Mouse (Mus musculus) heart, embryonic 15.5 days (tissue): Measurements from ENCODE around the gene Sf3b6. TPM values are rescaled to one million over a fixed set of nuclear protein-coding genes. Genes with fewer than 3 reads are reported as not detected.
"Not testable (repeated sequence)": the region's sequence is repeated elsewhere in the genome, so short reads cannot be mapped to it uniquely, and the experiment has no call there.

Experiments
- ATAC-seq: fragments of 200-750 bp; cut with Nextera tagmentation; replicated peaks from 2 replicates; pipeline ENCODE4 v1.8.0; 2017; ENCODE audit warnings: low read depth, moderate TSS enrichment; ENCODE audit not compliant: insufficient number of reproducible peaks, insufficient read depth, low FRiP score
- H3K27ac ChIP-seq: fragments of 300-500 bp; sonication (generic); 2 replicates; pipeline ENCODE4 v1.5.1; 2015; ENCODE audit warnings: mild to moderate bottlenecking, inconsistent platforms
- H3K27me3 ChIP-seq: fragments of 300-500 bp; sonication (generic); 2 replicates; pipeline ENCODE4 v1.6.1; 2015; ENCODE audit warnings: inconsistent platforms
- H3K36me3 ChIP-seq: fragments of 300-500 bp; sonication (generic); 2 replicates; pipeline ENCODE4 v1.6.1; 2015; ENCODE audit warnings: mild to moderate bottlenecking, inconsistent platforms
- H3K4me1 ChIP-seq: fragments of 300-500 bp; sonication (generic); replicated peaks from 2 replicates; pipeline ENCODE4 v1.6.1; 2015; ENCODE audit warnings: inconsistent platforms
- H3K4me2 ChIP-seq: fragments of 300-500 bp; sonication (generic); 2 replicates; pipeline ENCODE4 v1.6.1; 2015; ENCODE audit warnings: inconsistent platforms, mild to moderate bottlenecking, moderate library complexity
- H3K4me3 ChIP-seq: fragments of 300-500 bp; sonication (generic); 2 replicates; pipeline ENCODE4 v1.5.1; 2015; ENCODE audit warnings: mild to moderate bottlenecking, inconsistent platforms
- H3K9ac ChIP-seq: fragments of 300-500 bp; sonication (generic); 2 replicates; pipeline ENCODE4 v1.6.1; 2015; ENCODE audit warnings: mild to moderate bottlenecking, inconsistent platforms
- H3K9me3 ChIP-seq: fragments of 300-500 bp; sonication (generic); replicated peaks from 2 replicates; pipeline ENCODE4 v1.6.1; 2016; ENCODE audit warnings: inconsistent platforms
- WGBS: fragments of 180-500 bp; shearing (Covaris S2); methylation state at CpG from one replicate; pipeline ENCODE4 v1.1.7; 2015; ENCODE audit warnings: mixed read lengths; 5-methylcytosine and 5-hydroxymethylcytosine counted together
- polyA plus RNA-seq: library from polyadenylated mRNA; unstranded; fragments of >200 nt; fragmentation: Nextera tagmentation; extraction: Ambion mirVana; gene quantifications from 2 replicates; pipeline ENCODE4 v1.2.1, GENCODE M21; 2015

The Sf3b6 gene
- polyA plus RNA-seq, 1 experiment from 2014 or later = 97.9 TPM

DNA sequence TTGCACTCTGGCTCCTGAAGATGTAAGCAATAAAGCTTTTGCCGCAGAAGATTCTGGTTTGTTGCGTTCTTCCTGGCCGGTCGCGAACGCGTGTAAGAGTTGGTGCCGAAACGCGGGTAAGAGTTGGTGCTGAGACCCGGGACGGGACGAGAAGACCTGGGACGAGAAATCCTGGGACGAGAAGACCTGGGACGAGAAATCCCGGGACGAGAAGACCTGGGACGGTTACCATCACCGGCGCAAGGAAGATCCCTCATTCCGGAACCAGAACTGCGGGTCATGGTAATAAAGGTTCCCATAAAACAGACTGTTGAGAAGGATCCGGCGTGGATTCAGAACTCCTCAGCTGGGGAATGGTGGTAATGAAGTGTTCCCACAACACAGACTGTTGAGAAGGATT is 29.2 kb upstream of the Sf3b6 start:
- H3K4me3 ChIP-seq, H3K27me3 ChIP-seq, H3K9me3 ChIP-seq, H3K36me3 ChIP-seq, ATAC-seq, H3K27ac ChIP-seq, H3K4me1 ChIP-seq, H3K4me2 ChIP-seq, H3K9ac ChIP-seq: not testable (repeated sequence)
- 91% methylated on average over 25 of the region's 25 CpGs for WGBS

DNA sequence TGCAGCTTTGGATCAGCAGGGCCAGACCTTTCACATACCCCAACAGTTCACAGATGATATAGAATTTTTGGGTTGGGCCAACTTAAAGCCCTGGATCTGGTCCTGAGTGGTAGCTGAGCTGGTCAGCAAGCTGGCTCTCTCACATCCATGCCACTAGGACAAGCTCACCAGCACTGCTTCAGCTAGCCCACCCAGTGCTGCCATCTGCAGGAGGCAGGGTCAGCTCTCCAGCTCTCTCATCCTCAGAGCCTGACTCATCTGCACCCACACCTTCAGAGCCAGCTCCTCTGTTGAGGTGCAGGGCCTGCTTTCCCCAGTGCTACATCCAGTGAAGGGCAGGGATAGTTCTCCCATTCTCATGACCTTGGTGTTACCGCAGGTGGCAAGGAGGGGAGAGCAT is 23.6 kb upstream of the Sf3b6 start:
- no peak overlapping the region for H3K4me3 ChIP-seq
- no peak overlapping the region for H3K4me2 ChIP-seq
- WGBS = 73% methylated on average over 1 of the region's 1 CpGs
- H3K27me3 ChIP-seq = no peaks in the 10 kb centered on the region
- H3K4me1 ChIP-seq = no peaks in the 10 kb centered on the region
- H3K9ac ChIP-seq = no peak overlapping the region
- ATAC-seq = no peak
- no peaks in the 10 kb centered on the region for H3K9me3 ChIP-seq
- H3K27ac ChIP-seq = no peak overlapping the region
- H3K36me3 ChIP-seq = no peaks in the 10 kb centered on the region

DNA sequence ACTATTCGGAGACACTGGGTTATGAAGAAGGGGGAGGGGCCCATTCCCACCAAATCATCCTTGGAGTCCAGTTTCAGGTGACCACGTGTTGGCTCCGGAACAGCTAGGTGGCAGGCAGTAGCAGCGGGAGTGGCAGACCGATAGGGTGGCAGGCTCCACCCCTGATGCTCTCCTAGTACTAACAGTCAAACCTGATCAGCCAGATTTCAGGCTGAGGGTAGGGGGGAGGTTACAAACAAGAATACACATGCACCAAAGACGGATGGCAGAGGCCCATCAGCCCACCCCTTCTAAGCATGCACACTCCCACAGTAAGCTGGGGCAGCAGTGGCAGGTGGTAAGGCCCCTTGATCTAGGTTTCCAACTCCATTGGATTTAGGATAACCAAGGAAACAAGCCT is 19.9 kb upstream of the Sf3b6 start:
- H3K9ac ChIP-seq, H3K4me3 ChIP-seq, H3K36me3 ChIP-seq, H3K9me3 ChIP-seq, ATAC-seq, H3K27ac ChIP-seq, H3K4me2 ChIP-seq, H3K27me3 ChIP-seq, H3K4me1 ChIP-seq: not testable (repeated sequence)
- WGBS = 72% methylated on average over 6 of the region's 6 CpGs

DNA sequence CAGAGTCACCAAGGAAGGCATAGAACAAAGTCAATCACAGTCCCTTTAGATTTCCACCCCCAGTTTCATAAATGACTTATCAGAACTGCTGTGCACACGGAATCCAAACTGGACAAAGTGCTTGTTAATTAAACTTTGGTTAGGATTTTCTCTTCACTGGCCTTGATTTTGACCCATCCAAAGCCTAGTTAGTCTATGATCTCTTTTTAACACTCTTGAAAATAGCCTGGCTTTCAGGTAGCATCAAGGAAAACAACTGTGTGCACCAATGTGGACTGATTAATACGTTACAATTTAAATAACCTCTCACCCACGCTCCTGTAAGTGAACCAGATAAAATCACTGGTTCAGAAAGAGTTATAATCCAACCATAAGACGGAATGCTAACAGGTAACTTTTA is 6.3 kb upstream of the Sf3b6 start:
- no peaks in the 10 kb centered on the region for H3K27me3 ChIP-seq
- no peak overlapping the region for H3K9ac ChIP-seq
- H3K36me3 ChIP-seq = no peaks in the 10 kb centered on the region
- H3K27ac ChIP-seq = no peak overlapping the region
- 72% methylated on average over 4 of the region's 4 CpGs for WGBS
- no peak overlapping the region for H3K4me3 ChIP-seq
- H3K9me3 ChIP-seq = peaks cover 4% of the 10 kb centered on the region; the same call in 1 of the 2 replicates
- ATAC-seq = no peak
- H3K4me1 ChIP-seq = no peaks in the 10 kb centered on the region
- H3K4me2 ChIP-seq = no peak overlapping the region

DNA sequence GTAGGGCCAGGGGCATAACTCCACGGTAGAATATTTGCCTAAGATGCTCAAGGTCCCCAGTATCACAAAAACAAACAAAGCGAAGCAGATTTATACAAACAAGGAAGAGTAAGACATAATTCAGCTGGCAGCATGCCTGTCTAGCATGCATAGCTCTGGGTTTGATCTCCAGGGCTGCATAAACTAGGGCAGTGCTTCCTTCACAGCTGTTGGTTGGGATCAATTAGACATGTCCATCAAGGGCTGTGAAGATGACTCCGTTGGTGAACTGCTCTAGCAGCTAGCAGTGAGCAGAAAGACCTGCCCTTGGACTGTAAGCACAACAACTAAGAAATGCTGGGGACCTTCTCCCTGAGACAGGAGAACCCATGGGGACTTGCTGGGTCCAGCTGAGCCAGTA is 5.6 kb upstream of the Sf3b6 start:
- no peak overlapping the region for H3K27ac ChIP-seq
- no peak for ATAC-seq
- no peak overlapping the region for H3K4me2 ChIP-seq
- WGBS = 45% methylated on average over 3 of the region's 3 CpGs
- H3K4me3 ChIP-seq = no peak overlapping the region
- H3K36me3 ChIP-seq = no peaks in the 10 kb centered on the region
- H3K9me3 ChIP-seq = peaks cover 4% of the 10 kb centered on the region; the same call in 1 of the 2 replicates
- H3K27me3 ChIP-seq = no peaks in the 10 kb centered on the region
- 0 out of 2 replicates have a peak, but pooled peaks cover 3% of the 10 kb centered on the region for H3K4me1 ChIP-seq
- H3K9ac ChIP-seq = no peak overlapping the region

DNA sequence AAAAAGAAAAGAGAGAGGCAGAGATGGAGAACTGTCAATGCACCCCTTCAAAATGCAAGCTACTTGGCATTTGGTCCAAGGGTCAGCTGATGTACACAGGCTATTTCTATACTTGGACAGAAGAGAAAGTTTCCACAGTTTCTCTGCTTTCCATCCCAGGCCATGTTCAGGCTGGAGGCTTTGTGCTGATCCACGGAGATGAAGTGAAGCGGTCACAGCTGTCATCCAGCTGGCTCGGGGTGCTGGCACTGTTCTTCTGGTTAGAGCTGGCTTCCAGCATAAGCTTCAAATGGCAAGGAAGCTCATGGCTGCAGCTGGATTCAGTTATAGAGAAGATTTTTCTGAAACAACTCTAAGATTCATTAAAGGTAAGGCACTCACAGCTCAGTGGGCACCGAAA is 3.7 kb upstream of the Sf3b6 start:
- Histone ChIP-seq H3K9me3 (peaks cover 4% of the 10 kb centered on the region; the same call in 1 of the 2 replicates), H3K9ac (no peak overlapping the region), H3K4me3 (no peak overlapping the region), H3K4me2 (no peak overlapping the region), H3K4me1 (peaks cover 12% of the 10 kb centered on the region), H3K36me3 (no peaks in the 10 kb centered on the region), H3K27me3 (no peaks in the 10 kb centered on the region), H3K27ac (no peak overlapping the region)
- ATAC-seq = no peak
- WGBS = 72% methylated on average over 4 of the region's 4 CpGs

DNA sequence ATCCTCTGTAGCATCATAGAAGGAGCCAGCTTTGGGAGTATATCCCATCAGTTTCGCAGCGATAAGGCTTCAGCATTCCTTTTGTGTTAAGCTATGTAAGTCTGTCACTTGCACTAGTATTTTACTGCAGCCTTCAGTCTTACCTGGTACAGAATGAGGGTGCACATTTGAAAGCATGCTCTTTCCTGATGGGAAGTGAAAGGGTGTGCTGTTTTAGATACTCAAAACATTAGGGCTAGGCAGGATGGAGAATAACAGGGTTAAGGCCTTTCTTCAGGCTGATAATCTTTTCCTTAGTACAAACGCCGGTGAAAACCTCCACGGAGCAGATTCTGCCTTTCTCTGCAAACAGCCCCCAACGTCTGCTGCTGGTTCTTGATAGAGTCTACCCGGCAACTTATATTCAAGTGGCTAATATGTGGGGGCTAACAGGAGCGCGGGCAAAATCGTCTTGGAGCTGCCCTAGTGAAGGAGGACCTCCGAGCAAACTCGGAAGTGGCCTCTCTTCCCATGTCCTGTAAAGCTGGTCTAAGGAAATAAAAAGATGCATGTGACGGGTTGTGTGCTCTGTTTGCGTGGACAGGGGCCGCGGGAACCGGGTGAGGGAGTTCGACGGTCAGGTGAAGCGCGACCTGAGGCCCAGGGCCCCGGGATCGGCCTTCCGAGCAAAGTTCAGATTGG is 524 bp upstream of the Sf3b6 start:
- ATAC-seq = no peak; the same call in 1 of the 2 replicates
- peak overlapping the region; percentile 86 for H3K27ac ChIP-seq
- peak overlapping the region; percentile 74 for H3K4me3 ChIP-seq

DNA sequence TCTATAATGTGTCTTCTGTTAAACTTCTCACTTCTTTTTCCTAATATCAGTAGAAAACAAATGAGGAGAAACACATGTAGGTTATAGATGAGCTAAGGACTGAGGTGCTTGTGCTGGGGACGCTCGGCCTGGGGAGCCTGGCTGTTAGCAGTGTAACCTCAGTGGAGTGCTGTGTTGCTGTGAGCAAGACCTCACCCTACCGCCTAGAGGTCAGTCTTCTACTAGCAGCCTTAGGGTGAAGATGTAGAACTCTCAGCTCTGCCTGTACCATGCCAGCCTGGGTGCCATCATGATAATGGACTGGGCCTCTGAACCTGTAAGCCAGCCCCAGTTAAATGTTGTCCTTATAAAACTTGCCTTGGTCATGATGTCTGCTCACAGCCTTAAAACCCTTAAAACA is 9.9 kb downstream of the Sf3b6 start:
- H3K4me3 ChIP-seq = no peak overlapping the region
- 67% methylated on average over 3 of the region's 3 CpGs for WGBS
- H3K9ac ChIP-seq = no peak overlapping the region
- H3K4me1 ChIP-seq = no peaks in the 10 kb centered on the region
- ATAC-seq = no peak
- no peak overlapping the region for H3K27ac ChIP-seq
- no peak overlapping the region for H3K4me2 ChIP-seq
- H3K36me3 ChIP-seq = peaks cover 41% of the 10 kb centered on the region
- H3K27me3 ChIP-seq = no peaks in the 10 kb centered on the region
- no peaks in the 10 kb centered on the region for H3K9me3 ChIP-seq

More for the DNA sequence above, 524 bp upstream of the Sf3b6 start:
- H3K4me1 ChIP-seq = peaks cover 16% of the 10 kb centered on the region
- peak overlapping the region; percentile 83 for H3K4me2 ChIP-seq
- peak overlapping the region; percentile 65 for H3K9ac ChIP-seq
- peaks cover 13% of the 10 kb centered on the region for H3K36me3 ChIP-seq
- 6% methylated on average over 24 of the region's 24 CpGs for WGBS
- H3K27me3 ChIP-seq = no peaks in the 10 kb centered on the region
- H3K9me3 ChIP-seq = no peaks in the 10 kb centered on the region

DNA sequence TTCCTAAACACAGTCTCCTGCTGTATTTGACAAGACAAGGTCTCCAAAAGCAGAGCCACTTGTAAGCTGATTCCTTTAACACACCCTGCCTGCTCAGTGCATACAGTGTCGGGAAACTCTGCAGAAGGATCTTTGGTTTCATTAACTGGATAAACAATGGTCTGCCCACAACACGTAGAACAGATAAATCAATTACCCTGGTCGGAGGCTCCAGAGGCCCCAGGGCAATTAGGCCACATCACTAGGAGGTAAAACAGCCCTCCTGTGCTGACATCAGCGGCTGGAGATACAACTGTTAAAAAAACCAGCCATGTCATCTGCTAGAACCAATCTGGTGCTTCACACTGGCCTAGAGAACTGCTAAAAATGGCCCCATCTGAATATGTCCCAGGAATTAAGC is 19.6 kb downstream of the Sf3b6 start:
- Histone ChIP-seq H3K36me3 (no peaks in the 10 kb centered on the region), H3K9me3 (no peaks in the 10 kb centered on the region), H3K4me2 (no peak overlapping the region), H3K27ac (no peak overlapping the region), H3K4me1 (peaks cover 10% of the 10 kb centered on the region), H3K27me3 (no peaks in the 10 kb centered on the region), H3K9ac (no peak overlapping the region), H3K4me3 (no peak overlapping the region)
- WGBS = 38% methylated on average over 4 of the region's 4 CpGs
- no peak for ATAC-seq

DNA sequence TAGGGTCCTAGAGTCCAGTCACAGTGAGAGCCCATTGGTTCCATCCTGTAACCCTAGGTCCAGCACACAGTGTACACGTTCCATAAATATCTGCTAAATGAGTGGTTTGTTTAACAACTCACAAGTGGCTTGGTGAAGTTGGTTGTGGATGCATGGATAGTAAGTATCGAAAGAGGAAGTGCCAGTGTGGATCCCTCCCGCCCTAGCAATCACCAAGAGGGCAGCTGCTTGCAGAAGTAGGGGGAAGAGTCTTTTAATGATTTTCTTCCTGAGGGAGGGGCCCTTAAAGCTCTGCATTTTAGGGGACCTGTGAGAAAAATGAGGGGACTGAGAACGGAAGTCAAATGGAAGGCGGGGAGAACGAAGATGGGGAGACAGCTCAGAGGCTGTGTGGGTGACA is 22.7 kb downstream of the Sf3b6 start:
- H3K27me3 ChIP-seq = no peaks in the 10 kb centered on the region
- no peaks in the 10 kb centered on the region for H3K9me3 ChIP-seq
- no peak overlapping the region for H3K9ac ChIP-seq
- H3K4me1 ChIP-seq = peaks cover 19% of the 10 kb centered on the region
- H3K36me3 ChIP-seq = no peaks in the 10 kb centered on the region
- H3K4me3 ChIP-seq = peak overlapping the region; percentile 94
- H3K27ac ChIP-seq = no peak overlapping the region
- H3K4me2 ChIP-seq = no peak overlapping the region
- no peak for ATAC-seq
- 49% methylated on average over 6 of the region's 6 CpGs for WGBS

DNA sequence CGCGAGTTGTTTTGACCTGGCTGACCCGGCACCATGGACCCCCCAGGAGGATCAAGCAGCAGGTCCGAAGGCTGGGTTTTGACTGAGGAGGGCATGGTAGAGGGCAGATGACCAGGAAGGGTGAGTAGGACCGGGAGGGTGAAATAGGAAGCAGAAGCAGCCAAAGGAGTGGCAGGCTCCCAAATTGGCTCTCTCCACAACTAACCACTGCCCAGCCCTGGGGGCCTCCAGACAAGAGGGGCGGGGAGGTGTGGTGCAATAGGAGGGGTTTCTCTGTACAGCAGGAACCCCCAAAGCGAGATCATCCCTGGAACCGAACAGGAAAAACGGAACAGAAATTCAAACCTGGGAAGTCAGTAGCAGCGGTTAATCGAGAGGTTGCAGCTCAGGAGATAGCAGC is 23.4 kb downstream of the Sf3b6 start:
- Histone ChIP-seq H3K9ac (peak overlapping the region; percentile 78), H3K4me1 (peaks cover 19% of the 10 kb centered on the region), H3K36me3 (no peaks in the 10 kb centered on the region), H3K4me2 (peak overlapping the region; percentile 99), H3K4me3 (peak overlapping the region; percentile 94), H3K27ac (no peak overlapping the region), H3K9me3 (no peaks in the 10 kb centered on the region), H3K27me3 (no peaks in the 10 kb centered on the region)
- no peak for ATAC-seq
- WGBS = 1% methylated on average over 11 of the region's 11 CpGs

DNA sequence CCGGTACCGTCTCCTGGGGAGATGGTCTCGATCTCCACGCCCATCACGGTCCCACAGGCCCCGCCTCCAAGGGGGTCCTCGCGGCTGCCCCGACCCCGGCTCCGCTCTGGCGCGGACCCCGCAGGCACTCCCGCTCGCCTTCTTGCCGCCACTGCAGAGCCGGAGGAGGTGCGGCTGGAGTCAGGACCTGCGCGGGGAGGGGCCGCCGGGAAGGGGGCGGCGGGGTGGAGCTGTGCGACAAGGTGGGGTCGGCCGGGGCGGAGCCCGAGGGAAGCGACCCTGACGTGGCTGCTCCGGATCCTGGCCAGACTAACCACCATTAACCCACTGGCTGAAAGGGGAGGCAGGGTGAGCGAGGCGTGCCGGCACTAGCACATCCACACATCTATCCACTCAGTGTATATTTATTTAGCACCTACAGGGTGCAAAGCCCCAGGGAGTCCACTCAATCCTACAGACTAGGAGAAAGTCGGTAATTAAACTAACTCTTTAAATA is 24.1 kb downstream of the Sf3b6 start, which contains the start of gene Fkbp1b:
Gene Fkbp1b (minus strand): TSS at position 200 of the 496 bp plus-strand sequence.
- 1% methylated on average over 36 of the region's 37 CpGs for WGBS
- peak within 1 kb of the TSS; percentile 78 for H3K9ac ChIP-seq
- H3K27me3 ChIP-seq = no peaks in the 10 kb centered on the region
- H3K27ac ChIP-seq = no peak within 1 kb of the TSS
- peaks cover 19% of the 10 kb centered on the region for H3K4me1 ChIP-seq
- H3K9me3 ChIP-seq = no peaks in the 10 kb centered on the region
- peak; percentile 65 for ATAC-seq
- H3K4me2 ChIP-seq = peak within 1 kb of the TSS; percentile 99
- peak within 1 kb of the TSS; percentile 94 for H3K4me3 ChIP-seq
- no peaks in the 10 kb centered on the region for H3K36me3 ChIP-seq
